In genomic region chrX:103460056-103460455, GRCm38 (mm10) we compare ENCODE assay signal across 11 mouse cellular contexts. TPM values are rescaled to one million over a fixed set of nuclear protein-coding genes. Genes with fewer than 3 reads are reported as not detected.
DNase-seq lines count a peak whose midpoint lies in the region; ATAC-seq and TF ChIP-seq lines count a peak whose summit lies in the region.
"Had no signal": no experiment of that assay in that cellular context is flagged by ENCODE, and none has a peak within 500 bp of the region (broad histone marks: within the 10 kb centered on the region; RNA-seq: fewer than 3 reads in every experiment).

No protein-coding gene starts in this region.

- no peaks in the 10 kb centered on the region for H3K27me3 ChIP-seq in forebrain, embryonic 11.5 days (ENCODE audit: control insufficient read depth, insufficient read depth, low read length)
- no peaks in the 10 kb centered on the region for H3K27me3 ChIP-seq in forebrain, embryonic 10.5 days (ENCODE audit: poor library complexity, severe bottlenecking)
- H3K27me3 ChIP-seq: lung, embryonic 15.5 days had no signal

- H3K4me2 ChIP-seq in forebrain, embryonic 11.5 days (ENCODE audit: low read depth, low read length, severe bottlenecking) = no peak overlapping the region
- H3K4me2 ChIP-seq: lung, embryonic 15.5 days had no signal

- H3K4me3 ChIP-seq in forebrain, embryonic 11.5 days (ENCODE audit: low read depth, low read length) = no peak overlapping the region
- no peak overlapping the region for H3K4me3 ChIP-seq in forebrain, embryonic 10.5 days
- H3K4me3 ChIP-seq in left cerebral cortex, adult 2 months = no peak overlapping the region
- H3K4me3 ChIP-seq: lung, embryonic 15.5 days had no signal

- no peaks in the 10 kb centered on the region for H3K4me1 ChIP-seq in forebrain, embryonic 11.5 days (replicated peaks; ENCODE audit: control insufficient read depth, insufficient read depth, low read length)
- no peaks in the 10 kb centered on the region for H3K4me1 ChIP-seq in forebrain, embryonic 10.5 days
- H3K4me1 ChIP-seq: lung, embryonic 15.5 days had no signal

- H3K9ac ChIP-seq in forebrain, embryonic 11.5 days (ENCODE audit: low read length) = no peak overlapping the region
- H3K9ac ChIP-seq: lung, embryonic 15.5 days had no signal

- TF ChIP-seq CTCF in left cerebral cortex, adult 2 months (IDR thresholded peaks at IDR 0.05) = peak; percentile 40

- DNase-seq in forebrain, embryonic 11.5 days (ENCODE audit: low spot score) = peak; percentile 57
- DNase-seq in forebrain, embryonic 10.5 days (ENCODE audit: extremely low spot score, low spot score) = no peak
- no peak for DNase-seq in left cerebral cortex, adult 2 months (ENCODE audit: extremely low spot score in 1 of 2, low spot score in 2 of 2)
- DNase-seq in left cerebral cortex, adult 11 months (ENCODE audit: low spot score) = no peak
- DNase-seq in 3T3-L1 (ENCODE audit: low read depth, low spot score) = peak; percentile 38
- DNase-seq in ZHBTc4 (ENCODE audit: low read depth, low spot score) = peak; percentile 73
- no peak for DNase-seq in layer of hippocampus, adult 11-12 months (ENCODE audit: low spot score)
- no peak for DNase-seq in T-cell, adult 2 months (ENCODE audit: low spot score)

- WGBS in forebrain, embryonic 11.5 days = 76% methylated on average over 5 of the region's 5 CpGs
- 72% methylated on average over 5 of the region's 5 CpGs for WGBS in forebrain, embryonic 10.5 days

- no peak for ATAC-seq in forebrain, embryonic 11.5 days (replicated peaks; ENCODE audit: low FRiP score)
- ATAC-seq: forebrain, embryonic 16.5 days; inflammation-experienced regulatory T-cells, adult 6 months had no signal

- intact Hi-C loops in left cerebral cortex, adult 2 months (cut with DNase I) = no loop called here

- H3K27ac ChIP-seq in forebrain, embryonic 11.5 days (ENCODE audit: low read depth, low read length) = no peak overlapping the region
- no peak overlapping the region for H3K27ac ChIP-seq in forebrain, embryonic 10.5 days
- H3K27ac ChIP-seq in left cerebral cortex, adult 2 months = no peak overlapping the region
- H3K27ac ChIP-seq: lung, embryonic 15.5 days had no signal

- H3K36me3 ChIP-seq in forebrain, embryonic 11.5 days (ENCODE audit: control insufficient read depth, insufficient read depth, low read length) = no peaks in the 10 kb centered on the region
- 0 out of 2 replicates have a peak, but pooled peaks cover 6% of the 10 kb centered on the region for H3K36me3 ChIP-seq in forebrain, embryonic 10.5 days (replicated peaks)
- H3K36me3 ChIP-seq: lung, embryonic 15.5 days had no signal

- H3K9me3 ChIP-seq in forebrain, embryonic 11.5 days (ENCODE audit: control insufficient read depth, low read length) = no peaks in the 10 kb centered on the region
- H3K9me3 ChIP-seq in forebrain, embryonic 10.5 days = no peaks in the 10 kb centered on the region
- H3K9me3 ChIP-seq: lung, embryonic 15.5 days had no signal

RNA-seq across cellular contexts. Expression of gene Gm26992, which starts 38.2 kb away (rescaled TPM):
- not detected in 2 replicates for polyA plus RNA-seq in forebrain, embryonic 11.5 days (2014; fragmentation: Nextera tagmentation; extraction: Ambion mirVana)
- not detected in 2 replicates for polyA plus RNA-seq in forebrain, embryonic 10.5 days (2016; fragmentation: Nextera tagmentation; extraction: Ambion mirVana)
- total RNA-seq in left cerebral cortex, adult 2 months (2021) = not detected
- polyA plus RNA-seq: forebrain, embryonic 16.5 days; inflammation-experienced regulatory T-cells, adult 6 months; lung, embryonic 15.5 days had no signal

RNA-seq across cellular contexts. Expression of gene Tsx, which starts 45.8 kb away (rescaled TPM):
- polyA plus RNA-seq in forebrain, embryonic 11.5 days (2014; fragmentation: Nextera tagmentation; extraction: Ambion mirVana) = 0.35 and 0.40 TPM in 2 replicates
- 0.33 and 0.42 TPM in 2 replicates for polyA plus RNA-seq in forebrain, embryonic 10.5 days (2016; fragmentation: Nextera tagmentation; extraction: Ambion mirVana)
- total RNA-seq in left cerebral cortex, adult 2 months (2021) = not detected

Comparison
In these comparisons a context has a peak if more than half of its experiments do, and no peak if none do; other contexts are left out.
1. DNase-seq: peak in forebrain, embryonic 11.5 days (single experiment), 3T3-L1 (single experiment) and ZHBTc4 (single experiment); none in forebrain, embryonic 10.5 days (single experiment), left cerebral cortex, adult 2 months (0 of 2), left cerebral cortex, adult 11 months (single experiment), layer of hippocampus, adult 11-12 months (single experiment) and T-cell, adult 2 months (single experiment).